Mouse (Mus musculus): Measurements from ENCODE around the gene Map3k4.

DNA sequence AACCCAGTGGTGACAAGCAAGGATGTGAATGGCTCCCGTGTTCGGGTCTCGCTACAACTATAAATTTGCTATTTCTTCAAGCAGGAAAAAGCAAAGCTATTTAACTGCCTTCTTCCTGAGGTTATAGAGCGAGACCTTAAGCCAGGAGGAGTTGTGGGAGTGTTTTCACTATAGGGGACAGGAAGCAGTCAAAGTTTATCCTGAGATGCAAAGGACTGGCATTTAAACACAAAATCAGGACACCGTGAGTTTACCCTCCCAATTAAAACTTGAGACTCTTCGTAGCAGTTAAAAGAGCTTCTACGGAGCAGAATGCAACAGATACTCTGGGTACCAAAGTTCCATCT lies 1.0 kb downstream of the Map3k4 start:
- TF ChIP-seq POLR2A (IDR thresholded peaks at IDR 0.05; ENCODE audit: extremely low read depth, insufficient read depth, low read length) (no peak), CTCF (IDR thresholded peaks at IDR 0.05; ENCODE audit: low read depth, low read length) (no peak)

All from liver, adult 2 months (tissue).